Mouse (Mus musculus) CH12.LX (cell line): ENCODE data around the gene Gm20431.

ENCODE experiments used
- IRF4 ChIP-seq: IDR thresholded peaks from 2 replicates; pipeline ENCODE4 v1.6.1; 2014; ENCODE audit warnings: low read depth, mild to moderate bottlenecking, inconsistent platforms, low read length, improper control_type of control experiment
- ZKSCAN1 ChIP-seq: IDR thresholded peaks from 2 replicates; pipeline ENCODE4 v1.6.1; 2012; ENCODE audit warnings: low read depth, inconsistent platforms, low read length, improper control_type of control experiment, borderline replicate concordance
- ZNF384 ChIP-seq: IDR thresholded peaks from 2 replicates; pipeline ENCODE4 v1.6.1; 2012; ENCODE audit warnings: low read depth, low read length, improper control_type of control experiment, inconsistent platforms

DNA sequence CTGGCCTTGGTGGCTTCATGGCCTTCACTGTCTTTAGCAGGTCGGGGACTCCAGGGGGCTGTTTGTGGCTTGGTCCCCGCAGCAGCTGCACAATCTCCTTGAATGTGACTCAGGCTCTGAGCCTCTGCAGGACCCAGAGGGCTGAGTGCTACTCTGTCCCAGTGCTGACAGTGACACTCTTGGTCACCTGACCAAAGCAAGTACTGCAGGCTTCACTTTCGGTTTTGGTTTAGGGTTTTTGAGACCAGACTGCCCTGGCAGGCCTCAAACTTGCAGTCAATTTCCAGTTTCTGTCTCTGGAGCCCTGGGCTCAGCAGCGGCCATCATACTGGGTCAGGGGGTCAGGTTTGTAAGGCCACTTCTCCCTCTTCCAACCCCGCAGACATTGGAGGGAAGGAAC, 36.6 kb upstream of the Gm20431 start:
- no peak for TF ChIP-seq ZNF384
- TF ChIP-seq ZKSCAN1: no peak
- TF ChIP-seq IRF4: peak; percentile 95
